Mouse (Mus musculus): Measurements from ENCODE around the gene Pou2f3.

DNA sequence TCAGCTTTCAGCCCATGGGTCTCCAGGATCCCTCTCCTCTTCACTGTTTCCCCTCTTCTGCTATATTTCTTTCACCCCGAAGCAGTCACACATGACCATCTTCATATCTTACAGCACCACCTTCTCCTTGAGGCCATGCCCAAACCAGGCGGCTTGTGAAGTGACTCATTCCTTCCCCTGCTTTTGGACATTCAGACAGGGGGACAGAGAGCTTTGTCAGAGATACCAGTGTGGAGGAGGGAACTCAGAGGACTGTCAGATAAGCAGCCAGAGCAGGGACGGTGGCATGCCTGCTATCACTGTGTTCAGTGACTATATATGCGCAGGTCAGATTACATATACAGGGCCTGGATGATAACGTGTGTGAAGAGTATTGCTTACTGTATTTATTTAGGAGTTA lies 24.3 kb upstream of the Pou2f3 start:
- no peak for TF ChIP-seq CTCF (IDR thresholded peaks at IDR 0.05; ENCODE audit: control insufficient read depth, insufficient read depth, insufficient replicate concordance, low read depth, low read length)
- no peak for TF ChIP-seq POLR2A (IDR thresholded peaks at IDR 0.05; ENCODE audit: control insufficient read depth, low read depth, low read length)

All from testis, adult 2 months (tissue).